8 mouse cellular contexts compared by ENCODE assay signal in genomic region chr11:69948066-69948762, GRCm38 (mm10). TPM values are rescaled to one million over a fixed set of nuclear protein-coding genes. Genes with fewer than 3 reads are reported as not detected.
DNase-seq lines count a peak whose midpoint lies in the region; ATAC-seq and TF ChIP-seq lines count a peak whose summit lies in the region.

Gene Slc2a4 (minus strand): TSS chr11:69948188.

- peaks cover 41% of the 10 kb centered on the region for H3K27me3 ChIP-seq in erythroblast, embryonic 14.5 days (ENCODE audit: control insufficient read depth)
- H3K27me3 ChIP-seq in heart, embryonic 15.5 days, result no peaks in the 10 kb centered on the region
- peaks cover 23% of the 10 kb centered on the region for H3K27me3 ChIP-seq in neural tube, embryonic 15.5 days (replicated peaks)

- peaks cover 59% of the 10 kb centered on the region for H3K4me1 ChIP-seq in erythroblast, embryonic 14.5 days (ENCODE audit: control insufficient read depth)
- peaks cover 29% of the 10 kb centered on the region for H3K4me1 ChIP-seq in heart, embryonic 15.5 days (replicated peaks)
- H3K4me1 ChIP-seq in lung, adult 2 months (ENCODE audit: control insufficient read depth, insufficient read depth, low read length), result peaks cover 7% of the 10 kb centered on the region
- peaks cover 21% of the 10 kb centered on the region for H3K4me1 ChIP-seq in neural tube, embryonic 15.5 days

- H3K9me3 ChIP-seq in erythroblast, embryonic 14.5 days (ENCODE audit: control insufficient read depth, low read length), result no peaks in the 10 kb centered on the region
- H3K9me3 ChIP-seq in heart, embryonic 15.5 days (replicated peaks), result no peaks in the 10 kb centered on the region
- no peaks in the 10 kb centered on the region for H3K9me3 ChIP-seq in neural tube, embryonic 15.5 days (replicated peaks)

- H3K4me3 ChIP-seq in erythroblast, embryonic 14.5 days (replicated peaks), result peak within 1 kb of the TSS; percentile 86
- H3K4me3 ChIP-seq in heart, embryonic 15.5 days, result peak within 1 kb of the TSS; percentile 59
- H3K4me3 ChIP-seq in lung, adult 2 months (replicated peaks; ENCODE audit: extremely low read depth, low read depth, low read length), result peak within 1 kb of the TSS; percentile 33
- H3K4me3 ChIP-seq in neural tube, embryonic 15.5 days (replicated peaks), result peak within 1 kb of the TSS; percentile 47

- no peak for TF ChIP-seq POLR2A in lung, adult 2 months (IDR thresholded peaks at IDR 0.05; ENCODE audit: borderline replicate concordance, extremely low read depth, low read depth, low read length)

- H3K36me3 ChIP-seq in erythroblast, embryonic 14.5 days (ENCODE audit: control insufficient read depth), result peaks cover 44% of the 10 kb centered on the region
- H3K36me3 ChIP-seq in heart, embryonic 15.5 days, result peaks cover 23% of the 10 kb centered on the region
- H3K36me3 ChIP-seq in neural tube, embryonic 15.5 days, result no peaks in the 10 kb centered on the region

- ATAC-seq in heart, embryonic 15.5 days (replicated peaks; ENCODE audit: insufficient number of reproducible peaks, insufficient read depth, low FRiP score, low read depth), result peak; percentile 91
- peak; percentile 95 for ATAC-seq in neural tube, embryonic 15.5 days (ENCODE audit: low FRiP score)

- peak within 1 kb of the TSS; percentile 95 for H3K27ac ChIP-seq in heart, embryonic 15.5 days
- H3K27ac ChIP-seq in neural tube, embryonic 15.5 days (replicated peaks), result peak within 1 kb of the TSS; percentile 71

- under 1% methylated on average over 34 of the region's 34 CpGs for WGBS in heart, embryonic 15.5 days
- WGBS in lung, adult 2 months, result 1% methylated on average over 34 of the region's 34 CpGs
- under 1% methylated on average over 33 of the region's 34 CpGs for WGBS in neural tube, embryonic 15.5 days

- no peak for TF ChIP-seq CTCF in lung, adult 2 months (IDR thresholded peaks at IDR 0.05; ENCODE audit: insufficient read depth, low read length)

- peak; percentile 95 for DNase-seq in ES-CJ7 (ENCODE audit: low read depth, low spot score)
- DNase-seq in brain, adult 2 months (ENCODE audit: low read depth, low spot score), result peak; percentile 37
- peak; percentile 97 for DNase-seq in kidney, postnatal 10 days
- peak; percentile 82 for DNase-seq in lung, adult 2 months
- DNase-seq in thymus, postnatal 14 days, result peak; percentile 97

- peak within 1 kb of the TSS; percentile 84 for H3K4me2 ChIP-seq in heart, embryonic 15.5 days
- H3K4me2 ChIP-seq in neural tube, embryonic 15.5 days, result peak within 1 kb of the TSS; percentile 63

- peak within 1 kb of the TSS; percentile 59 for H3K9ac ChIP-seq in heart, embryonic 15.5 days
- H3K9ac ChIP-seq in neural tube, embryonic 15.5 days (replicated peaks), result peak within 1 kb of the TSS; percentile 42; the same call in 1 of the 2 replicates

RNA-seq across cellular contexts. Expression of gene Slc2a4, which starts in this region (rescaled TPM):
- polyA plus RNA-seq in erythroblast, embryonic 14.5 days (2012), result 6.0 and 7.7 TPM in 2 replicates
- polyA plus RNA-seq in heart, embryonic 15.5 days (2015; fragmentation: Nextera tagmentation; extraction: Ambion mirVana), result 42.0 and 42.6 TPM in 2 replicates
- polyA plus RNA-seq in lung, adult 2 months (2012; rRNA removed), result 22.3 and 40.4 TPM in 2 replicates
- 4.4 and 8.5 TPM in 2 replicates for polyA plus RNA-seq in neural tube, embryonic 15.5 days (2015; fragmentation: Nextera tagmentation; extraction: Ambion mirVana)

Comparison
In these comparisons a context has a peak if more than half of its experiments do, and no peak if none do; other contexts are left out.
1. Peak in every context shown above with its lines: DNase-seq, ATAC-seq, H3K4me3 ChIP-seq and H3K27ac ChIP-seq.
2. DNase-seq: peak in every context shown above with its lines; median percentile 97 in kidney, postnatal 10 days; 97 in thymus, postnatal 14 days; 95 in ES-CJ7; 82 in lung, adult 2 months; 37 in brain, adult 2 months.
3. H3K4me3 ChIP-seq: peak in every context shown above with its lines; median percentile 86 in erythroblast, embryonic 14.5 days; 59 in heart, embryonic 15.5 days; 47 in neural tube, embryonic 15.5 days; 33 in lung, adult 2 months.